Mouse (Mus musculus) embryonic facial prominence, embryonic 14.5 days (tissue): ENCODE data around the gene Casp8ap2. TPM values are rescaled to one million over a fixed set of nuclear protein-coding genes. Genes with fewer than 3 reads are reported as not detected.

Experiments
- ATAC-seq: fragments of 200-750 bp; cut with Nextera tagmentation; 2 replicates; pipeline ENCODE4 v1.8.0; 2017; ENCODE audit warnings: low read depth, moderate number of reproducible peaks, moderate TSS enrichment
- DNase-seq: peaks from one replicate; pipeline ENCODE4 v3.0.0-alpha.2; 2015; ENCODE audit warnings: low spot score
- H3K27ac ChIP-seq: fragments of 300-500 bp; sonication (generic); replicated peaks from 2 replicates; pipeline ENCODE4 v1.5.1; 2014; ENCODE audit warnings: low read depth, mild to moderate bottlenecking, low read length, moderate library complexity
- H3K27me3 ChIP-seq: fragments of 300-500 bp; sonication (generic); replicated peaks from 2 replicates; pipeline ENCODE4 v1.6.1; 2014; ENCODE audit warnings: low read length; ENCODE audit not compliant: control insufficient read depth, insufficient read depth
- H3K36me3 ChIP-seq: fragments of 300-500 bp; sonication (generic); 2 replicates; pipeline ENCODE4 v1.6.1; 2014; ENCODE audit warnings: low read length, mixed read lengths; ENCODE audit not compliant: control insufficient read depth, insufficient read depth
- H3K4me1 ChIP-seq: fragments of 300-500 bp; sonication (generic); 2 replicates; pipeline ENCODE4 v1.6.1; 2014; ENCODE audit warnings: antibody characterized with exemption, low read length; ENCODE audit not compliant: control insufficient read depth, insufficient read depth
- H3K4me2 ChIP-seq: fragments of 300-500 bp; sonication (generic); 2 replicates; pipeline ENCODE4 v1.6.1; 2014; ENCODE audit warnings: low read depth, mild to moderate bottlenecking, low read length, moderate library complexity, mixed read lengths
- H3K4me3 ChIP-seq: fragments of 300-500 bp; sonication (generic); 2 replicates; pipeline ENCODE4 v1.5.1; 2014; ENCODE audit warnings: low read depth, mild to moderate bottlenecking, low read length
- H3K9ac ChIP-seq: fragments of 300-500 bp; sonication (generic); 2 replicates; pipeline ENCODE4 v1.6.1; 2014; ENCODE audit warnings: low read depth, mild to moderate bottlenecking, low read length, moderate library complexity, mixed read lengths
- H3K9me3 ChIP-seq: fragments of 300-500 bp; sonication (generic); 2 replicates; pipeline ENCODE4 v1.6.1; 2016; ENCODE audit warnings: low read length; ENCODE audit not compliant: control insufficient read depth
- WGBS: fragments of 180-500 bp; shearing (Covaris S2); extraction: QIAGEN DNeasy Blood & Tissue Kit; methylation state at CpG from one replicate; pipeline ENCODE4 v1.1.7; 2014; 5-methylcytosine and 5-hydroxymethylcytosine counted together
- polyA plus RNA-seq: library from polyadenylated mRNA; unstranded; fragments of >200 nt; fragmentation: Nextera tagmentation; extraction: Ambion mirVana; gene quantifications from 2 replicates; pipeline ENCODE4 v1.2.1, GENCODE M21; 2014

The Casp8ap2 gene
- polyA plus RNA-seq, 1 experiment from 2014 or later: 49.3 TPM

GRCm38 (mm10) chr4:32651669-32652068 lies 36.4 kb downstream of the Casp8ap2 start:
- no peak overlapping the region for H3K4me3 ChIP-seq
- 74% methylated on average over 5 of the region's 5 CpGs for WGBS
- no peaks in the 10 kb centered on the region for H3K9me3 ChIP-seq
- H3K4me2 ChIP-seq: no peak overlapping the region
- H3K4me1 ChIP-seq: no peaks in the 10 kb centered on the region
- ATAC-seq (peak; percentile 71; the same call in 1 of the 2 replicates), DNase-seq (peak; percentile 13)
- H3K27me3 ChIP-seq: no peaks in the 10 kb centered on the region
- H3K9ac ChIP-seq: no peak overlapping the region
- H3K27ac ChIP-seq: no peak overlapping the region
- peaks cover 42% of the 10 kb centered on the region for H3K36me3 ChIP-seq

GRCm38 (mm10) chr4:32656146-32656904 lies 41.1 kb downstream of the Casp8ap2 start:
- 56% methylated on average over 11 of the region's 11 CpGs for WGBS
- 0 out of 2 replicates have a peak, but pooled peaks have one; percentile 16 for ATAC-seq

GRCm38 (mm10) chr4:32656918-32657662 lies 41.8 kb downstream of the Casp8ap2 start, which contains the start of gene Mdn1:
TSS of gene Mdn1 (plus strand) at chr4:32657119.
- Histone ChIP-seq H3K9me3 (no peaks in the 10 kb centered on the region), H3K36me3 (peaks cover 10% of the 10 kb centered on the region; the same call in 1 of the 2 replicates), H3K4me2 (peak within 1 kb of the TSS; percentile 69), H3K27ac (peak within 1 kb of the TSS; percentile 84), H3K4me3 (peak within 1 kb of the TSS; percentile 95), H3K9ac (peak within 1 kb of the TSS; percentile 76), H3K4me1 (peaks cover 3% of the 10 kb centered on the region; the same call in 1 of the 2 replicates), H3K27me3 (no peaks in the 10 kb centered on the region)
- DNase-seq (peak; percentile 97), ATAC-seq (peak; percentile 94)
- WGBS: under 1% methylated on average over 59 of the region's 68 CpGs

More at GRCm38 (mm10) chr4:32656146-32656904, 41.1 kb downstream of the Casp8ap2 start:
- DNase-seq: no peak
- Histone ChIP-seq H3K27me3 (no peaks in the 10 kb centered on the region), H3K4me1 (peaks cover 3% of the 10 kb centered on the region; the same call in 1 of the 2 replicates), H3K27ac (peak overlapping the region; percentile 84), H3K9me3 (no peaks in the 10 kb centered on the region), H3K4me3 (peak overlapping the region; percentile 95), H3K9ac (peak overlapping the region; percentile 76), H3K36me3 (peaks cover 10% of the 10 kb centered on the region; the same call in 1 of the 2 replicates), H3K4me2 (peak overlapping the region; percentile 69)

GRCm38 (mm10) chr4:32665843-32666242 lies 50.6 kb downstream of the Casp8ap2 start:
- H3K4me3 ChIP-seq: no peak overlapping the region
- H3K27me3 ChIP-seq: no peaks in the 10 kb centered on the region
- no peak overlapping the region for H3K27ac ChIP-seq
- ATAC-seq (no peak), DNase-seq (no peak)
- no peaks in the 10 kb centered on the region for H3K9me3 ChIP-seq
- 89% methylated on average over 4 of the region's 4 CpGs for WGBS
- peaks cover 79% of the 10 kb centered on the region for H3K36me3 ChIP-seq
- H3K9ac ChIP-seq: no peak overlapping the region
- H3K4me1 ChIP-seq: no peaks in the 10 kb centered on the region
- H3K4me2 ChIP-seq: no peak overlapping the region

- Histone ChIP-seq H3K4me1 (no peaks in the 10 kb centered on the region), H3K4me3 (no peak overlapping the region), H3K36me3 (peaks cover 96% of the 10 kb centered on the region), H3K4me2 (no peak overlapping the region), H3K9ac (no peak overlapping the region), H3K27me3 (no peaks in the 10 kb centered on the region), H3K9me3 (no peaks in the 10 kb centered on the region), H3K27ac (no peak overlapping the region)
- no peak for ATAC-seq
- no peak for DNase-seq
- WGBS: 86% methylated on average over 1 of the region's 1 CpGs
These were observed 53.0 kb downstream of the Casp8ap2 start for GRCm38 (mm10) chr4:32668291-32668690.

- H3K27me3 ChIP-seq: no peaks in the 10 kb centered on the region
- peaks cover 96% of the 10 kb centered on the region for H3K36me3 ChIP-seq
- DNase-seq: no peak
- H3K9me3 ChIP-seq: no peaks in the 10 kb centered on the region
- no peak for ATAC-seq
- no peak overlapping the region for H3K9ac ChIP-seq
- no peak overlapping the region for H3K4me3 ChIP-seq
- H3K27ac ChIP-seq: no peak overlapping the region
- H3K4me1 ChIP-seq: no peaks in the 10 kb centered on the region
- H3K4me2 ChIP-seq: no peak overlapping the region
- WGBS: 86% methylated on average over 2 of the region's 2 CpGs
These were observed 54.6 kb downstream of the Casp8ap2 start for GRCm38 (mm10) chr4:32669825-32670224.

GRCm38 (mm10) chr4:32674025-32674424 lies 58.8 kb downstream of the Casp8ap2 start:
- Histone ChIP-seq H3K4me3 (no peak overlapping the region), H3K27me3 (no peaks in the 10 kb centered on the region), H3K9ac (no peak overlapping the region), H3K9me3 (no peaks in the 10 kb centered on the region), H3K27ac (no peak overlapping the region), H3K4me1 (no peaks in the 10 kb centered on the region), H3K4me2 (no peak overlapping the region), H3K36me3 (peaks cover 94% of the 10 kb centered on the region)
- DNase-seq (no peak), ATAC-seq (no peak)
- 96% methylated on average over 2 of the region's 2 CpGs for WGBS

- Histone ChIP-seq H3K4me1 (no peaks in the 10 kb centered on the region), H3K9ac (no peak overlapping the region), H3K27ac (no peak overlapping the region), H3K4me3 (no peak overlapping the region), H3K4me2 (no peak overlapping the region), H3K36me3 (peaks cover 80% of the 10 kb centered on the region), H3K27me3 (no peaks in the 10 kb centered on the region), H3K9me3 (no peaks in the 10 kb centered on the region)
- DNase-seq (no peak), ATAC-seq (no peak)
- whole genome bisulfite sequencing: 88% methylated on average over 3 of the region's 3 CpGs
These were observed 62.2 kb downstream of the Casp8ap2 start for GRCm38 (mm10) chr4:32677471-32677870.
